Mouse (Mus musculus): Measurements from ENCODE around the gene Gtsf1. TPM values are rescaled to one million over a fixed set of nuclear protein-coding genes. Genes with fewer than 3 reads are reported as not detected.

Gene Gtsf1
- polyA plus RNA-seq, 1 experiment = not detected

DNA sequence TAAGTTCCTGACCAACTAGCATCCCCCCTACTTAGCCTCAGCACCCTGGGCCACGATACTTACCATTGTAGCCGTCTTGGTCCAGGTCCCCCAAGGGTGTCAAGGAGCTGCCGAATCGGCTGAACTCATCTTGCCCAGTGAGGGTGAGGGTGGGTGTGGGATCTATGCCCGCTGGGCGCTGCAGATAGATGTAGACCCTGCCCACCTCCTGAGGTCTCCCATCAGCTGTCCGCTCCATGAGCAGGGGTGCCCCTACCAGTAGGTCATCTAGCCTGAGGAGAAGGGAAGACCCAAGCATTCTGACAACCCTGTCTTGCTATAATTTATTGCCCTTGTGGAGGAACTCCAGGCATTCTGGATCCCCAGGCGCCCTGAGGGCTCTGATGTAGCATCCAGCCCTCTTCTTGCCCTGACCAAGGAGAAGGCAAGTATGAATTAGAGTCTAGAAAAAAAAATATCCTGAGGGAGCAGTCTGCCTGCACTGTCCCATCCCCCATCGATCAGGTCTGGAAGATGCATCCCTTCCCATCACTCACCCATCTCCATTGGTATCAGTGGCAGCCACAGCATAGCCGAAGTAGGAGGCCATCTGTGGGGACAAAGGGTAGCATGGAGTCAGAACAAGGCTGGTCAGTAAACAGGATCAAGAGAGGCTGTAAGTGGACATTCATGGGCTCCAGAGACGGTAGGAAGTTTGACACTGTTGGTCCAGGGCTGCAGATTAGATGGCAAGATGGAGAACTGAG lies 76.6 kb downstream of the Gtsf1 start:
- no peak for TF ChIP-seq CTCF (IDR thresholded peaks at IDR 0.05; ENCODE audit: borderline replicate concordance, extremely low read depth, insufficient read depth, insufficient read length)
- TF ChIP-seq POLR2A (IDR thresholded peaks at IDR 0.05; ENCODE audit: borderline replicate concordance, extremely low read depth, insufficient read depth, insufficient read length, poor library complexity, severe bottlenecking) = no peak
- DNase-seq (ENCODE audit: low read depth) = no peak

DNA sequence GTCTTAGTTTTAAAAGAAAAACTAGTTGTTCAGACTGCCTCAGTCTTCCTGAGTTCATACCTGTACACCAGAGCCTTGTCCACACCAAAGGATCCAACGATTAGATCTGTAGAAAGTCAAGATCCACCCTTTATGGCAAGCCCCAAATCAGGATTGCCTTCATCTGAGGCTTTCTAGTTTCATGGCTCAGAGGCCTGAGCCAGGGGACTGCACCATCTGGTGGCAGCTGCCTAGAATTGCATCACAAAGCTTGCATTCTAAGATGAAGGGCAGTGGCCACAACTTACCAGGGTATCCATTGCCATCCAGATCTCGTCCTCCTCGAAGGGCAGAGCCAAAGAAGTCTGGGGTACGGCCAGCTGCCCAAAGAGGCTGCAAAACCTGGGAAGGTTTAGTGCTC lies 77.4 kb downstream of the Gtsf1 start:
- DNase-seq (ENCODE audit: low read depth) = peak; percentile 75
- peak; percentile 84 for TF ChIP-seq CTCF (IDR thresholded peaks at IDR 0.05; ENCODE audit: borderline replicate concordance, extremely low read depth, insufficient read depth, insufficient read length)
- TF ChIP-seq POLR2A (IDR thresholded peaks at IDR 0.05; ENCODE audit: borderline replicate concordance, extremely low read depth, insufficient read depth, insufficient read length, poor library complexity, severe bottlenecking) = no peak

Other genes with a start within 250 kb of the Gtsf1 start
- 101 and 118 TPM in 2 replicates for gene Cbx5, start 190.7 kb downstream of the Gtsf1 start, polyA plus RNA-seq (2012; rRNA removed)
- 976 and 1,085 TPM in 2 replicates for gene Hnrnpa1, start 190.0 kb downstream of the Gtsf1 start, polyA plus RNA-seq (2012; rRNA removed)
- gene Nfe2, start 172.1 kb downstream of the Gtsf1 start, polyA plus RNA-seq (2012; rRNA removed) = 0.53 and 1.2 TPM in 2 replicates
- gene Copz1, start 157.8 kb downstream of the Gtsf1 start, polyA plus RNA-seq (2012; rRNA removed) = 165 and 192 TPM in 2 replicates
- gene Gpr84, start 119.9 kb downstream of the Gtsf1 start, polyA plus RNA-seq (2012; rRNA removed) = 0.30 and 0.33 TPM in 2 replicates
- 20.3 and 37.5 TPM in 2 replicates for gene Zfp385a, start 90.4 kb downstream of the Gtsf1 start, polyA plus RNA-seq (2012; rRNA removed)
- gene Itga5, start 63.7 kb downstream of the Gtsf1 start, polyA plus RNA-seq (2012; rRNA removed) = 7.6 and 11.1 TPM in 2 replicates
- gene Gtsf2, start 18.0 kb upstream of the Gtsf1 start, polyA plus RNA-seq (2012; rRNA removed) = not detected in 2 replicates
- gene Nckap1l, start 23.3 kb upstream of the Gtsf1 start, polyA plus RNA-seq (2012; rRNA removed) = 1.6 and 2.2 TPM in 2 replicates
- 92.4 and 94.5 TPM in 2 replicates for gene Pde1b, start 72.6 kb upstream of the Gtsf1 start, polyA plus RNA-seq (2012; rRNA removed)
- gene Ppp1r1a, start 107.5 kb upstream of the Gtsf1 start, polyA plus RNA-seq (2012; rRNA removed) = 63.5 and 68.4 TPM in 2 replicates
- not detected in 2 replicates for gene Glycam1, start 134.6 kb upstream of the Gtsf1 start, polyA plus RNA-seq (2012; rRNA removed)

All from brain, embryonic 14.5 days (tissue).